Mouse (Mus musculus) adrenal gland, postnatal 36 days (tissue): ENCODE results near the gene Crebzf. TPM values are rescaled to one million over a fixed set of nuclear protein-coding genes. Genes with fewer than 3 reads are reported as not detected.

Source experiments
- DNase-seq, 2 experiments: peaks; one replicate each; pipeline ENCODE4 v3.0.0; 2021; ENCODE audit warnings: mixed read lengths in 1 of 2
- total RNA-seq, 2 experiments: library from RNA; stranded (reverse); gene quantifications; 2 replicates each; pipeline ENCODE4 v1.2.3; 2021

Crebzf gene
- total RNA-seq, 2 experiments from 2014 or later = 71.8 to 77.5 TPM

DNA sequence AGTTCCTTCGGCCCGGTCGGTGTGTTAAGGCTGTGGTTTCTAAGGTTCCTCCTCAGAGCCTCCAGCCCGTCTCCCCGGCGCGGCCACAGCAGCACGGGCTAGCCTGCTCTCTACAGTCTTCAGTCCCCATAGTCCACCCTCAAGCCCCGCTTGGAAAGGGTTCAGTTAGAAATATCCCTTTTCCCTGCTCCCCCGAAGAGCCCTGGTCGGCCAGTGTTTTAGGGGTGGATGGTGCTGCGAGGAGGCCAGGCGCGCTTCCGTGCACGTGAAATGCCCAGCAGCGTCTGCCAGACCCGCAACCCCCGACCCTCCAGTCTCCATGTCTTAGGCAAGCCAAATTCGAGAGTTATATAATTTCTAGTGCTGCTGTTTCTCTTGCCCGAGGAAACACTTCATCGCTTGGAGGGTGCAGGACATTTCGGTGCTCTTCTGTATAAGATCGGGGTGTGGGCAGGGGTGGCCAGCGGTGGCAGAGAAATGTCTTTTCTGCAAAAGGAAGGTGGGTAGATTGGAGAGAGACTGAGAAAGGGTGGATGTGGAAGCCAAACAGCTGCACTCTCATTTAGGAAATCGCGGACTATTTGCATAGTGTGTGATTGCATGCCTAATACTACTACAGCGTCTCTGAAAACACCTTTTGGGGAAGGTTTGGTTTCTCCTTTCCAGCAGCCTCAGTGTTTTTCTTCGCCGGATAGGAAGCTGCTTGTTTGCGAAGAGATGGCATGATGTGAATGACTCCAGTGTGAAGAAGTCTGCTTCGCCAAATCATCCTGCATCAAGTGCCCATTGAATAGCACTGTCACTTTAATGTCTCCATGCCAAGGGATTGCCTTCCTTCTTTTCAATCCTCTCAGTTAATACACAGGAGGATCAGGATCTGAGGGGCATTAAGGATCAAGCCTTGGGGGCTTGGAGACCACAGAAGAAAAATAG is 34.0 kb downstream of the Crebzf start, which contains the start of gene Dlg2:
Dlg2 (plus strand) TSS at position 360 of the 933 bp plus-strand sequence.
- DNase-seq = no peak

DNA sequence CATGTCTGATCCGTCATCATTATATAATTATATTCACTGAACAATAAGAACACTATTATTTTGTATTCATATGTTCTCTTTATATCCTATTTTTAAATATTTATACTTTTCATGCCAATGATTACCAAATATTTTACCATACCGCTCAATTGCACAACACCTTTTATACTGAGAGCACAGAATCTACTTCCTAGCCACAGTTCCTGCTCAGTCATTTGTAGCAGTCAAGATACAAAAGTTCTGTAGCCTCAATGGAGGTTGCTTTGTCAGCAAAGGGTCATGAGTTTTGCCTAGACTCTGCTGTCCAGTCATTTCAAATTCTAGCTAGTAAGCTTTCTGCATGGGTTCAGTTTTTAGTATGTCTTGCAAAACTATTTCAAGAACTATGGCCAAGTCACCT is 40.1 kb downstream of the Crebzf start:
- no peak for DNase-seq

Other genes starting within 250 kb of the Crebzf start
- not detected for gene Ccdc83, start 177.0 kb upstream of the Crebzf start, total RNA-seq
- gene Sytl2, start 140.5 kb upstream of the Crebzf start, total RNA-seq = 1 to 10 TPM; 4.6 to 4.7 TPM
- gene Ccdc89, start 16.2 kb upstream of the Crebzf start, total RNA-seq = under 1 TPM; 0.36 to 0.43 TPM
- 10 to 100 TPM; 52.5 to 58.1 TPM for gene Tmem126a, start 14.5 kb downstream of the Crebzf start, total RNA-seq
- 10 to 100 TPM; 19.2 to 21.1 TPM for gene Tmem126b, start 33.3 kb downstream of the Crebzf start, total RNA-seq
- 100 to 1,000 TPM in 1 of 2 experiments, 10 to 100 TPM in 1; 93.3 to 123 TPM for gene Dlg2, start 33.9 kb downstream of the Crebzf start, total RNA-seq